Mouse (Mus musculus) NIH3T3 (cell line): ENCODE data around the gene Slc25a47.

Experiments
- DNase-seq: peaks from one replicate; pipeline ENCODE4 v3.0.0-alpha.2; 2012; ENCODE audit warnings: low read depth

The Slc25a47 gene

DNA sequence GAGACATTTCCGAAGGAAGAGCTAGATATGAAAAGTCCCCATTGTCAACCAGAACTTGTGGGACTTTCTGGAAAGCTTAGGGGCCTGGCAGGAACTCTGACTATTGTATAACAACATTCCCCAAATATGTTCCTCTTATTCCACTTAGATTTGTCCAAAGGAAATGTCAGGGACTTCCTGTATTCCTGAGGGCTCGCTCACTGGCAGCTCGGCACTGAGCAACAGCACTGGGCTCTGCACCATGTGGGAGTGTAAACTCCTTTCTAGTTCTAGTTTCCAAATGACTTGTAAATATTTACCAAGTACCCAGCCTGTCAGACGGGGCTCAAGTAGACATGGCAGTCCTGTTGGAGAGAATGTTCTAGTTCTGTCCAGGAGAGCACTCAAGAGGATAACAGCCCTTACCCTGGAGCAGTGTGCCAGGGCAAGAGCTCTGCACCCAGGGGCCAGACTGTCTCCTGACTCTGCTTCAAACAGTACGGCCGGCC lies 29.2 kb downstream of the Slc25a47 start:
- no peak for DNase-seq

GRCm38 (mm10) chr12:108869575-108869974 lies 33.7 kb downstream of the Slc25a47 start:
- peak; percentile 49 for DNase-seq

DNA sequence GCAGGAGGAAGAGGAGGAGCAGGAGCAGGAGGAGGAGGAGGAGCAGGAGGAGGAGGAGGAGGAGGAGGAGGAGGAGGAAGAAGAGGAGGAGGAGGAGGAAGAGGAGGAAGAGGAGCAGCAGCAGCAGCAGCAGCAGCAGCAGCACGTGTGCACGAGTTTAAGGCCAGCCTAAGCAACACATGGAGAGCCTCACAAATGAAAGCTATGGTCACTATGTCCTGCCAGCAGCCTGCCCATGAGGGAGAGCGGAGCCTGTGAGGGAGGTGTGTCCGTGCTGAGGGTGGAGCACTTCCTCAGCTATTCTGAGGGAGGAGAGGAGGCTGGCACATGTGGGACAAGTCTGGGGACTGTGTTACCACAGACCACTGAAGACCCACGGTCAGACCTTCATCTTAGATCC lies 37.3 kb downstream of the Slc25a47 start:
- DNase-seq: no peak

GRCm38 (mm10) chr12:108879138-108879537 lies 43.3 kb downstream of the Slc25a47 start:
- no peak for DNase-seq

GRCm38 (mm10) chr12:108880606-108881005 lies 44.8 kb downstream of the Slc25a47 start:
- DNase-seq: no peak

GRCm38 (mm10) chr12:108881192-108881591 lies 45.3 kb downstream of the Slc25a47 start:
- no peak for DNase-seq

DNA sequence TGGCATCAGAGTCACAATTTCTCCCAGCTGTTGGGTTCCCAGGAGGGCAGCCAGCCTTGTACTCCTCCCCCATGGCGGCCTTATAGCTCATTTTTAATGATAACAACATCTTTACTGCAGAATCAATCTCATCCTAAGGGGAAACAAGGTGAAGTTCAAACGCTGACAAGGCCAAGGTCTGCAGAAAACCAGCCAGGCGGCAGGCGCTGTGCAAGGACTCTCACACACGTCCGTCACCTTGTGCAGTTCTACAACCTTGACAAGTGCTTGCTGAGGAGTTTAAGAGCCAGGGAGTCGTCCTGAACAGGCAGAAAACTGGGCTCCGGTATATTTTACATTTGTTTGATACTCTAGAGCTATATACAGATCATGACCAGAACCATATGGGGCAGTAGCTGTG lies 46.9 kb downstream of the Slc25a47 start:
- DNase-seq: no peak

- DNase-seq: no peak
Measured at GRCm38 (mm10) chr12:108885906-108886305, 50.1 kb downstream of the Slc25a47 start.

DNA sequence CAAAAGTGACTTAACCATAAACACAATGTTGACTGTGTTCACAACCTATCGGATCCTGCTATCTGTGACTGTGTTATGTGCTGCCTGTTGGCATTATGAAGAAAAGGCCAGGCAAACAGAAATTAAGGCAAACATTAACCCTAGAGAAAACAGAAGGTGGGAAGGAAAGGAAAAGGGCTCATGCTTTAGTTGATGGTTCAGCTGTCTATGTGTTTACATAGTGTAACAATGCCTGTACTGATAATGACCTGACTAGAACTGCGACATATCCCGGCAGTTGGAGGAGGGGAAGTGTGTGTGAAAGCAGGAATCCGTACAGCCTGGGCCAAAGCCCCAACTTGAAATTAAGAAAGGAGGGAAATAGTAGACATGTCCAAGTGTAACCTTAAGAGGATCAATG lies 51.2 kb downstream of the Slc25a47 start:
- no peak for DNase-seq

- DNase-seq: no peak
Measured at GRCm38 (mm10) chr12:108888632-108889031, 52.8 kb downstream of the Slc25a47 start.

- DNase-seq: no peak
Measured at GRCm38 (mm10) chr12:108892989-108893714, 57.3 kb downstream of the Slc25a47 start, which contains the start of gene Wdr25. Gene Wdr25 (plus strand): TSS chr12:108893631.

GRCm38 (mm10) chr12:108893715-108894431 lies 58.0 kb downstream of the Slc25a47 start, which contains the start of gene Wars:
Gene Wars (minus strand): TSS chr12:108894174.
- DNase-seq: peak; percentile 97

DNA sequence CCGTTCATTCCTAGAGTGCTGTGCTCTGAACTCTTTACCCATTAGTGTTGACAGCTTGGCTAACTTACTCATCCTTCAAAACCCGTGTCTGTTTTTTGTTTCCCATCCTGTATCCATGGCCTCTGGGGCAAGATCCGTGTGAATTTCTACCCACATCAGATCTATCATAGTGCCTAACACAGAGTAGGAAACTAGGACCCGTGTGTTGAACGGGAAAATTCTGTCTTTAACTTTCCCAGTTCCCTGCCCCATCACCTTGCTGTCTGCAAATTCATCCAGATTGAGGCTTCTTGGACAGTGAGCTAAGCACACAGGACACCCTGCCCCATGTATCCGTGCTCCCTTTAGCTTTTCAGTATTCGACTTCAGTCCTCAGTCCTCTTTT lies 58.6 kb downstream of the Slc25a47 start:
- no peak for DNase-seq

GRCm38 (mm10) chr12:108896006-108896405 lies 60.2 kb downstream of the Slc25a47 start:
- peak; percentile 75 for DNase-seq

- no peak for DNase-seq
Measured at GRCm38 (mm10) chr12:108901346-108901745, 65.5 kb downstream of the Slc25a47 start.

GRCm38 (mm10) chr12:108902940-108903339 lies 67.1 kb downstream of the Slc25a47 start:
- peak; percentile 86 for DNase-seq

GRCm38 (mm10) chr12:108903600-108904275 lies 67.9 kb downstream of the Slc25a47 start:
- DNase-seq: peak; percentile 91

DNA sequence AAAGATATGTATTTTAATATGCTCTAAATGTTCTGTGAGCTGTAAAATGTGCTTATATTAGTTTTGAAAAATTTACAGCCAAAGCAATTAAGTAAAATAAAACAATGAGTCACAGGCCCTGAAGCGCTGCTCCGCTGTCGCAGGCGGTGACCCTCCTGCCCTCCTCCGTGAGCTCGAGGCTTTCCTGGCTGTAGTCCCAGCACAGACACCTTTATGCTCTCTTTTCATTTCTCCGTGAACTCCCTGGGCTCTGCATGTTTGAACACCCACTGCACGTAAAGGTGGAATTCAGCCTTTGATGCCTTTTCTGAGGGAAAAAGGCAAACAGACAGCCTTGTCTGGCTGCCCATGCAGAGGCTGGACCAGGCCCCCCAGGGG lies 68.4 kb downstream of the Slc25a47 start:
- no peak for DNase-seq

DNA sequence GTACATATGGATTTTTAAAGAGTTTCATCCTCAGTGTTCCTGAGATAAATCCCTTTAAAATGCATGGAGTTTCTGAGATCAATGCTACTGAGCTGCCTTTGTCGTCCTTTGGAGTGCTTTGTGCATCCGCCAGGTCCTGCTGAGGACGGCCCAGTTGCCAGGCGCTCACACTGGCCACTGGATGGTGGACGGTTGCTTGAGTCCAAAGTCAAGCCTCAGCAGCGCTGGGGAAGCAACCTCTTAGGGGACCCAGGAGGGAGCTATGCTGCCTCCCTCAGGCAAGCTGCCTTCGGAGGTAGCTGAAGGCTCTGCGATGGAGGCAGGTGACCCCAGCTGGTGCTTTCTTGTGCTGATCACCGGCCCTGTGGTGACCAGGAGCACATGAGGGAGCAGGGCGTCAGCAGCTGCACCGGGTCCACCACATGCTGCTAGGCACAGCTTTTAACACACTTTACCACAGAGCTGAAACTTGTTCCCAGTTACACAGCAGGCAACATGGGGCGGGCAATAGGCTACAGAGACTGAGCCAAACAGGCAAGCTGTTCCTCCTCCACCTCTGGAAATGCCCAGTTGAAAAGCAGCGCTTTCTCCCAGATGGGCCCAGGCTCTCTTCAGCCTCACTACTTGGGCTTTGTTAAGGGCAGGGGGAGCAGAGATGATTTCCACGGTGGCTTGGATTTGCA lies 69.9 kb downstream of the Slc25a47 start:
- no peak for DNase-seq

DNA sequence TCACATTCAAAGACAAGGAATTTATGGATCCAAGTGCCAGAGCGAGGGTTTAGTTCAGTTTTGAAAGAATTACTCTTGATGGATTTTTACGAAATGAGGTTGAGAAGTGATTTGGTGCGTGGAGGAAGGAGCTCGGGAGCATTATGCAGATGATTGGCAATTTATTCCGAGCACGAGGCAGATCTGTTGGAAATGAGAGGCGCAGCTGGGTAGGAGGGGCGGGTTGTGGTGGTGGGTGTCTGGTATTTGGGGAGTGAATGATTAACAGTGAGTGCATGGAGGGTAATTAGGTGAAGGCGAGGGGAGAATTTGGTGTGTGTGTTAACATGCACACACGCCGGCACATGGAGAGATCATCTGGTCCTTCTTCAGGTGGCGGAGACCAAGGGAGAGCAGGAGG lies 70.6 kb downstream of the Slc25a47 start:
- DNase-seq: no peak
